Mouse (Mus musculus): ENCODE measurements at regions not wholly inside any gene's neighbourhood (a gene's known extent, or its start where the extent isn't known, plus 50 kb on each side); places are given as distances from the start of the nearest gene placed in this dataset.

GRCm38 (mm10) chr4:70160525-70161224, 249.6 kb downstream of the Cdk5rap2 start:
- no peak for TF ChIP-seq UBTF (IDR thresholded peaks at IDR 0.05; ENCODE audit: low read depth, low read length)
- no peak for TF ChIP-seq JUN (IDR thresholded peaks at IDR 0.05; ENCODE audit: insufficient read depth, low read depth, low read length)
- no peak for TF ChIP-seq ZC3H11A (IDR thresholded peaks at IDR 0.05; ENCODE audit: low read depth, low read length)
- TF ChIP-seq USF2 (conservative IDR thresholded peaks at IDR 0.05; ENCODE audit: low read depth, low read length), result no peak
- TF ChIP-seq MAZ (IDR thresholded peaks at IDR 0.05; ENCODE audit: low read depth, low read length), result no peak
- no peak for TF ChIP-seq ZMIZ1 (IDR thresholded peaks at IDR 0.05; ENCODE audit: low read depth, low read length)
- no peak for TF ChIP-seq MYC (IDR thresholded peaks at IDR 0.05; ENCODE audit: low read depth, low read length)
- TF ChIP-seq GABPA (IDR thresholded peaks at IDR 0.05; ENCODE audit: insufficient replicate concordance, low read depth, low read length), result no peak
- no peak for TF ChIP-seq PAX5 (IDR thresholded peaks at IDR 0.05; ENCODE audit: low read length)
- no peak for TF ChIP-seq ZNF384 (IDR thresholded peaks at IDR 0.05; ENCODE audit: low read depth, low read length)
- TF ChIP-seq POLR2A (IDR thresholded peaks at IDR 0.05; ENCODE audit: low read depth, low read length), result no peak
- no peak for TF ChIP-seq KAT2A (IDR thresholded peaks at IDR 0.05; ENCODE audit: insufficient replicate concordance, low read length)
- TF ChIP-seq SMC3 (IDR thresholded peaks at IDR 0.05; ENCODE audit: low read depth, low read length), result no peak
- no peak for TF ChIP-seq JUND (conservative IDR thresholded peaks at IDR 0.05; ENCODE audit: low read depth, low read length)
- TF ChIP-seq ZKSCAN1 (IDR thresholded peaks at IDR 0.05; ENCODE audit: borderline replicate concordance, low read depth, low read length), result no peak
- H3K27ac ChIP-seq (ENCODE audit: insufficient read depth, low read depth), result no peak overlapping the region
- DNase-seq (ENCODE audit: extremely low read depth), result no peak
- no peak overlapping the region for H3K9ac ChIP-seq (ENCODE audit: insufficient read depth, low read depth)
- H3K79me2 ChIP-seq (replicated peaks; ENCODE audit: control insufficient read depth, extremely low read depth, insufficient read depth, poor library complexity, severe bottlenecking), result no peaks in the 10 kb centered on the region
- H3K9me3 ChIP-seq (replicated peaks; ENCODE audit: low read length), result no peaks in the 10 kb centered on the region
- H3K4me3 ChIP-seq (replicated peaks in 1 of 3; ENCODE audit: low read depth in 2 of 3, low read length in 2 of 3, poor library complexity in 1 of 3), result no peak overlapping the region
- no peaks in the 10 kb centered on the region for H3K4me1 ChIP-seq (ENCODE audit: control insufficient read depth in 1 of 2, insufficient read depth in 2 of 2)
- in situ Hi-C loops (cut with MboI; ENCODE audit: low pct_ligation_motif_present, low pct_unique_long_range_greater_than_20kb, low sequenced_read_pairs), result no loop called here
- H3K4me2 ChIP-seq (ENCODE audit: insufficient read depth, low read depth, poor library complexity, severe bottlenecking), result no peak overlapping the region
- H3K27me3 ChIP-seq (replicated peaks), result no peaks in the 10 kb centered on the region
- no peaks in the 10 kb centered on the region for H3K36me3 ChIP-seq (replicated peaks in 1 of 2; ENCODE audit: control insufficient read depth in 1 of 2, insufficient read depth in 1 of 2, low read length in 1 of 2)
- dilution Hi-C loops (cut with MboI; ENCODE audit: extremely low pct_ligation_motif_present, extremely low pct_unique_long_range_greater_than_20kb, low sequenced_read_pairs), result no loop called here

DNA sequence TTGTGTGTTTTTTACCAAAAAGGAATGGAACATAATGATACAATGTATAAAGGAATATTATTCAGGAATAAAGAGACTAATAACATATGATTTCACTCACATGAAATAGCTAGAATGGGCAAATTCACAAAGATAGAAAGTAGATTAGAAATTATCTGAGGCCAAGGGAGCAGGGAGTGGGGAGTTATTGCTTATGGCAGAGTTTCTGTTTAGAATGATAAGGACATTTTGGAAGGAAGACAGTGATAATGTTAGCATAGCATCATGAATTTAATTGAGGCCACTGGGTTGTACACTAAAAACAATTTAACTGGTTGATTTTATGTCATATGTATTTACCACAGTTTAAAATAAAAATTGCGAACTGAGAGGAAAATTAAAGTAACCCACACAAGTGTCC, 250.2 kb downstream of the Cdk5rap2 start:
- Histone ChIP-seq H3K27me3 (replicated peaks) (no peaks in the 10 kb centered on the region), H3K4me3 (replicated peaks in 1 of 3; ENCODE audit: low read depth in 2 of 3, low read length in 2 of 3, poor library complexity in 1 of 3) (no peak overlapping the region), H3K79me2 (replicated peaks; ENCODE audit: control insufficient read depth, extremely low read depth, insufficient read depth, poor library complexity, severe bottlenecking) (no peaks in the 10 kb centered on the region), H3K27ac (ENCODE audit: insufficient read depth, low read depth) (no peak overlapping the region), H3K4me1 (ENCODE audit: control insufficient read depth in 1 of 2, insufficient read depth in 2 of 2) (no peaks in the 10 kb centered on the region), H3K9ac (ENCODE audit: insufficient read depth, low read depth) (no peak overlapping the region), H3K36me3 (replicated peaks in 1 of 2; ENCODE audit: control insufficient read depth in 1 of 2, insufficient read depth in 1 of 2, low read length in 1 of 2) (no peaks in the 10 kb centered on the region), H3K4me2 (ENCODE audit: insufficient read depth, low read depth, poor library complexity, severe bottlenecking) (no peak overlapping the region), H3K9me3 (replicated peaks; ENCODE audit: low read length) (no peaks in the 10 kb centered on the region)
- no peak for DNase-seq (ENCODE audit: extremely low read depth)
- TF ChIP-seq POLR2A (IDR thresholded peaks at IDR 0.05; ENCODE audit: low read depth, low read length), result no peak
- no peak for TF ChIP-seq PAX5 (IDR thresholded peaks at IDR 0.05; ENCODE audit: low read length)
- no peak for TF ChIP-seq JUND (conservative IDR thresholded peaks at IDR 0.05; ENCODE audit: low read depth, low read length)
- no peak for TF ChIP-seq MAX (IDR thresholded peaks at IDR 0.05; ENCODE audit: low read length)
- no peak for TF ChIP-seq GABPA (IDR thresholded peaks at IDR 0.05; ENCODE audit: insufficient replicate concordance, low read depth, low read length)
- in situ Hi-C loops (cut with MboI; ENCODE audit: low pct_ligation_motif_present, low pct_unique_long_range_greater_than_20kb, low sequenced_read_pairs) (no loop called here), dilution Hi-C loops (cut with MboI; ENCODE audit: extremely low pct_ligation_motif_present, extremely low pct_unique_long_range_greater_than_20kb, low sequenced_read_pairs) (no loop called here)

All from CH12.LX (cell line).